Mouse (Mus musculus): ENCODE measurements at regions not wholly inside any gene's neighbourhood (a gene's known extent, or its start where the extent isn't known, plus 50 kb on each side); places are given as distances from the start of the nearest gene placed in this dataset.

DNA sequence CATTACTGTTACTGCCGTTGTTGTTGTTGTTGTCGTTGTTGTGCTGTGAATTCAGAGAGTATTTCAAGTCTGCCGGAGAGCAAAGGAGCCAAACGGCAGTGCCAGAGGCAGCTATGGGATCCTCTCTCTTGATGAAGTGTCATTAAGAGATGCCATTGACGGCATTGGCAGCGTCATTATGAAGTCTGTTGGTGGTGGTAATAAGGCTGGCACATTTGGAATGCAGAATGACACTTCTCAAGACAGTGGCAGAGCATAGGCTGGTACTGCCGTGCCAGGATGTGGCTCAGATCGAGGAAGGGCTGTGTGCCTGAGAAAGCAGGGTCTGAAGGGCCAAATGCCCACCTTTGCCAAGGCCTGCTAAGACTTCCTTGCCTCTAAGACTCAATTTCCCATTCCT is 494.3 kb downstream of the Vrk1 start:
- DNase-seq, result no peak

GRCm38 (mm10) chr12:106514057-106514456 is 504.0 kb downstream of the Vrk1 start:
- DNase-seq, result no peak

GRCm38 (mm10) chr12:106515257-106515788 is 505.3 kb downstream of the Vrk1 start:
- no peak for DNase-seq

DNA sequence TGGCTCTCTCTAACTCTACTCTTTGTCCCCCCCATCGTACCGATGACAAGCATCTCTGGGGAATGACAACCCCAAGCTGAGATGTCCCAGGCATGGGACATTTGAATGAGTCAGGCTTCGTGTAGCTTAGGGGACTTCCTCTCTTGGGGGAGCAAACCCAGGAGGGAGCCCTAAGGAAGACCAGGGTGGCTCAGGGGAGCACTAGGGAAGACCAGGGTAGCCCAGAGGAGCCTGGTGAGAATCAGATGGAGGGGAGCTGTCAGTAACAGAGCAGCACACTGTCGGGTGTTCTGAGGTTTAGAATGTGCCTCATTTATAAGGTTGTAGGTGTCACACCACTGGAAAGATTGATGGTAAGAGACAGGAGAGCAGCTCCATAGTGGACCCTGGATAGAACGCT is 509.1 kb downstream of the Vrk1 start:
- no peak for DNase-seq

DNA sequence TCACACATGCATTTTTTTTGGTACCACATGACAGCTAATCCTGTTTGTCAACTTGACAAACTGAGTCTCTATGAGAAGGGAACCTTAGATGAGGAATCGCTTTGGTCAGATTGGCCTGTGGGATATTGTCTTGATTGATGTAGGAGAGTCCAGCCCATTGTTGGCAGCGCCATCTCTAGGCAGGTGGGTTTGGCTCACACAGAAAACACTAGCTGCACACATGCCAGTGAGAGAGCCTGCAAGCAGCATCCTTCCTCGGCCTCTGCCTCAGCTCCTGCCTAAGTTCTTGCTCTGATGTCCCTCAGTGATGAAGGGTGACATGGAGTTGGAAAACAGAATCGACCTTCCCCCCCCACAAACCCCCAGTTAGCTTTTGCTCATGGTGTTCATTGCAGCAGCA is 514.4 kb downstream of the Vrk1 start:
- DNase-seq, result no peak

DNA sequence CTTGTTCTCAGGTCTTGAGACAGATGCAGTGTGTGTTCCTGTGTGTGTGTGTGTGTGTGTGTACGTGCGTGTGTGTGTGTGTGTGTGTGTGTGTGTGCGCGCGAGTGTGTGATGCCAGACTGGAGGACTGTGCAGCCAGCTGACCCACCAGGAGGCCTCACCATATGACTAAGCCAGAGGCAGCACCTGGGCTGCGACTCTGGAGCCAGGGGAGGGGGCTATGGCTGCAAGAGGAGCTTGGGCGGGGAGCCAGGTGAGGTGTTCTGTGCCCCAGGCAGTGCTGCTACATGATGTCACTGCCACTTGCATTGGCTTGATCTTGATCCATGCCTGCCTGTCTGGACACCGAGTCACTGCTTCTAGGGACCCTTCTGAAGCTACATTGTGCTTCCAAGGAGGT is 517.1 kb downstream of the Vrk1 start:
- DNase-seq, result no peak

DNA sequence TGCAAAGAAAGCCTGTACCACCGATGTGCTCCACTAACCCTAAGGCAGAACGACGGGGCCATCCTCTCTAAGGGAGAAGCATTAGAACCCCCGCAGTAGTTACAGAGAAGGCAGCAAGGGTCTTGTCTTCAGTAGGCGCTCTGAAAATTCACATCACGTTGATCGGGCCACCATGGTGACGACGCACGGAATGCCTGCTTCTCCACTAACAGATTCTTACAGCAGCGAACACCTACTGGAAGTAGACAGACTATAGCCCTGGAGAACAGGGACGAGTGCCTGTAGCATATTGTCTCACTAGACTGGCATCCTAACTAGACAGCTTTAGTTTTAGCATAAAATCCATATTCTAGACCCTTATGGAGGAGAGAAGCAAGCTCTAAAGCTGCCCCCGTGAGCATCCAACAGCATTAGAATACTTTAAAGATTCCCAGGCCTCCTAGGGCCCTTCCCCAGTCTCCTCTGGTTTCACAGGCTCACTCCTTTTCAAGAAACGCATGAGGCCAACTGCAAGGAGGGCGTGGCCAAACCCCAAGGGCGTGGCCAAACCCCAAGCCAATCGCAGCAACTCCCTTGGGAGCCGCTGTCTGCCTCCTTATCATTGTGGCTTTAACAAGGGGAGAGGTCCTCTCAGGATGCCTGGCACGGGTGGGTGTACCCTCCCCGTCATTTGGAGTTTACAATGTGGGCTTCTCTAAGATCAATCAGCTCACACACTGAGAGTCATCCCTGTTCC is 517.8 kb downstream of the Vrk1 start:
- no peak for DNase-seq

DNA sequence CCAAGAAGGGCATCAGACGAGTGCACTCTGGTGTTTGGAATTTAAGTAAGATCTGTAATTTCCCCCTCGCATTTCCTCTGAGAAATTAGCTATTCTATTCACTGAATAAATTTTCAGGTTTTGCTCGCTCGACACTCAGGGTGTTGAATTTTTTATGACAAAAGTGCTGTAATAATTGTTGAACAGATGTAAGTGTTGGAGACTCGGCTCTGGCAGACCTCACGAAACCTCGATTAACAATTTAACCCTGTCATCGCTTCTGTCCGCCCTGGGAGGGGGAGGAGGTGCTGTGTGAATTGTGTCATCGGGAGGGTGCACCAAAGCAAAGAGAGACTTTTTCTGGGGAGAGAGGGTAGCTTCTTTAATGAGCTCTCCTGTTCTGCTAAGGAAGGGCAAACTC is 518.5 kb downstream of the Vrk1 start:
- DNase-seq, result no peak

DNA sequence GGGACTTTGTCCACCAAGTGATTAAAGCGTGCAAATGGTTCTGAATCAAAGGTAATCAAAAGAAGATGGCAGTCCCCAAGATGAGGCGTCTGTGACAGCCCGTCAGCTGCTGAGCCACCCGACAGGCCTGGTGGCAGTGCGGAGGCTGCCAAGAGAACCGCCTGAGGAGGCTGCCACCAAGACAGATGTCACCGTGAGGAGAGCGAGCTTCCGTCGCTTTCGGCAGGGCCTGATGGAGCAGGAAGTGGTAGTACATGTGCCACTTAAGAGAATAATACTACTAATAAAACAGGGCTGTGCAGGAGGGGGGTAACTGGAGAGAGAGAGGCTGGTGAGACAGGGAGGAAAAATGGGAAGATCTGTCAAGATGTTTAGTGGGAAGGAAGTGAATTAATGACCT is 519.1 kb downstream of the Vrk1 start:
- DNase-seq, result no peak

GRCm38 (mm10) chr12:106535086-106535485 is 525.1 kb downstream of the Vrk1 start:
- no peak for DNase-seq

DNA sequence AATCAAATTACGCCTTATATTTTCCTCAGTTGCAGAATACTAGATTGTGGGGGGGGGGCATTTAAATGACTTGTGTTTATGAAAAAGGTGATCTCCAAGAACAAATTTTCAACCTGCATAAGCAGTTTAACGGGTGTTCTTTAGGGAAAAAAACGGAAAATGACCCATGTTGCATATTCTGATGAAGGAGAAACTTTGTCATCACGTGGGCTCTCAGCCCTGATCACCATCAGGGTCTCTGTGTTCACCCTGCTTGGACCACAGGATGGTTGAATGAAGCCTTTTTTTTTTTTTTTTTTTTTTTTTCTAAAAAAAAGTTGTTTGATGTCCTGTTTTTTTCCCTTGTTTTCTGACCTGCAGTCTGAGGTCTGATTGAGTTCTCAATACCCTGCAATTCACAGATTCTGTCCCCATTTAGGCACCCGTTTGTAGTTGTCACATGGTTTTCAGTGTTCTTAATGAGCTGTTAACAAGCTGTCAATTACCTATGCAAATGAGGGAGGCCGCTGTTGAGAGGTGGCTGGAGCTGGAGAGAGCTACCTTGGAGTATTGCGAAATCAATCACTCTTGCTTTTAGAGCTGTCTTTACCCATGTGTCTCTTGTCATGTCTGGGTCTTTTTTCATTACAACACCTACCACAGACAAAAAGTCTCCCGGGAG is 525.7 kb downstream of the Vrk1 start:
- no peak for DNase-seq

DNA sequence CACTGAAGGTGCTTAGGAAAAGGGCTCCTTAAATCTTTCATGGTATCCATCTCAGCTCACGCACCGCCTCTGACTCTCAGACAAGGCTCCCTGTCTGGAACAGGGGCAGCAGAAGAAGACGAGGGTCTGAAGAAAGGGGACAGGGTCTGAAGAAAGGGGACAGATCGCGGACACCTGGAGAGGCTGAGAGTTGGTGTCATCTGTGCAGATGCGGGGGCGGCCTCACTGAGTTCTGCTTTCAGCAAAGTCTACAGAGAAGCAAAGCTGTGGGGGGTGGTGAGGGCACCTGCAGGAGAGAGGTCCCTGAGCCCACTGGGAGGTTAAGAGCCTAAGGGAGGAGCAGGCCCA is 526.2 kb downstream of the Vrk1 start:
- DNase-seq, result no peak

DNA sequence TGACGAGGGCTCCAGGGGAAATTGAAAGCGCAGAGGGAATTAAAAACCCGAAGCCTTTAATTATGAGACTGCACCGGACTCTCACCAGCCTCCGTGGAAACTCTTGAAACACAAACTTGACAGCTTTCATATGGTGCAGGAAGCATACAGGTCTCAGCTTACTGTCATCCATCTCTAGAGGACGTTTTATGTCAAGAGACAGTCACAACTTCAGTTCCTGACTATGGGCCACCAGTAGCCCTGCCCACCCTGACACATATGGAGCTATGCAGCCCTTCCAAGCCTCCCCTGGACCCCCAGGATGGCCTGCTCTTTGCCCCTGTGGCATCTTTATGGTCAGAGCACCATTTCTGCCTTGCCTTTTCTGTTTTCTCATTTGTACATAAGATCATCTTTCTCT is 530.0 kb downstream of the Vrk1 start:
- no peak for DNase-seq

DNA sequence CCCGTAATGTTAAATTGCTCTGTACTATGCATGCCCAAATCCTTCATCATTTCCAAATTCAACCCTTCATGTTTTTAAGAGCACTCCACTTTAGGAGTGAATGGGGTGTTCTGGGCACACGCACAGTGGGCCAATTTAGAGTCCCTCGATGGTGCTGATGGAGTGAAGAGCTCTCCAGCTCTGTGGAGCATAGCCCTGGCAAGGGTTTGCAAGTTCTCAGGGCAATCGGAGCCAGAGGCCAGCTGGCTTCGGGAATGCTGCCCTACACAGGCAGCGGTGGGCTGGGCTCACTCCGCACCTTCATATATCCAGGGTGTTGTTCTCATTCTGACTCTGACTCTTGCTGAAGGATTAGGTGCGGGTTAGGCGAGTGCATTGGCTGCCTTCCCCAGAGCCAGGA is 549.5 kb downstream of the Vrk1 start:
- DNase-seq, result no peak

DNA sequence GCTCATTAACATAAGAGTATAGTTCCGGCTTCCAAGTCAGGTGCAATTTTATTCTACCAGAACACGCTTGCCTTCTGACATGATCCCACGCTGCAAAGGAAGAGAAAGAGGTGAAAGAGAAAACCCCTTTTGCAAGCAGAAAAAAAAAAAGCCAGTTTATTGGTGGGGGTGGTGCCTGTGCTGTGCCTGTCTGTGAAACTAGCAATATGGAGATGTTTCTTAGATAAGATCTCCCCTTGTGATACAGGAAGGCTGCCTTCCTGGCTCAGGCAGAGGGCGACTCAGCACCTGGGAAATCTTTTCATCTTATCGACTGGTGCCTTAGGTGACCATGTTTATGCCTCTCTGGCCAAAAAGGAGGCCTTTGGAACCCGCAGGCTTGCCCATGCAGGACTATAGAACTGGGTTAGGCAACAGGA is 555.2 kb downstream of the Vrk1 start:
- no peak for DNase-seq

GRCm38 (mm10) chr12:106566361-106566760 is 556.3 kb downstream of the Vrk1 start:
- DNase-seq, result no peak

DNA sequence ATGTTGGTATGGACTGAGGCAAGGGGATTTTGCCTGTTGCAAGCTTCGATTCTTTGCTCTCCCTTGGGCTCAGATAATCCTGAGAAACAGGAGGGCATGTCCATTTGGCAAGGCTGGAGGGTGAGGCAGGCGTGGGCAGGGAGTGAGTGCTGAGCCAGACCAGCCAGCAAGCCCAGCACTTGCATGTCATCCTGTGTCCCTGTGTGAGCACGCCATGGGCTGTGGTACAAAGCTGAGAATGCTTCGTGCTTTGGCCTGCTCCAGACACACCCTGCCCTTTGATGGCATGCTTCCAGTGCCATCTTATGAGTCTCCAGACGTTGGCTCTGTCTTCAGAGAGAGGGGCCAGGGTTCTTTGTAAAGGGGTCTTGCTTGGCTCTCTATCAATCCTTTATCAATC is 557.1 kb downstream of the Vrk1 start:
- no peak for DNase-seq

DNA sequence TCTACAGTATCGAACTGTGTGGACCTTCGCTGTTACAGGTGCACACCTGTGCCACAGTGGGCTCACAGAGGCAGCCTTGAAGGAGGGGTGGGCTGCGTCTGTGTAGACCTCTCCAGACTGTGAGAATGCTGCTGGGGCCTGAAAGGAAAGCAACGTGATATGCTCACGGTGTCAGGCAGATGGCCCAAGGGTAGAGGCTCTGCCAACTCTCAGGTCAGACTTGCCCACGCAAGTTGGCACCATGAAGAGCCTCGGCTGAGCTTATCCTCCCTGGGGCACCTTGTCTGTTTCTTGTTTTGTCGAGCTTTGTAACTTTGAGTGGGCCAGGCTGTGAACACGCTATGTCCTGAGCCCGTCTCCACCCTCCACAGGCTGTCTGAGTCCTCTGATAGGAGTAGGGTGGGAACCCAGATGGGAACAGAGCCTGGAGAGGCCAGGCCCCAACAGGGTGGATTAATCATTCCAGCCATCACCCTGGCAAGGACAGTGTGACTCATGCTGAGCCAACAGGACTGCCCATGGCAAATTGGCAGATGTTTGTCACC is 558.6 kb downstream of the Vrk1 start:
- DNase-seq, result no peak

- no peak for DNase-seq
Observed at GRCm38 (mm10) chr12:106572956-106573355, 562.9 kb downstream of the Vrk1 start.

DNA sequence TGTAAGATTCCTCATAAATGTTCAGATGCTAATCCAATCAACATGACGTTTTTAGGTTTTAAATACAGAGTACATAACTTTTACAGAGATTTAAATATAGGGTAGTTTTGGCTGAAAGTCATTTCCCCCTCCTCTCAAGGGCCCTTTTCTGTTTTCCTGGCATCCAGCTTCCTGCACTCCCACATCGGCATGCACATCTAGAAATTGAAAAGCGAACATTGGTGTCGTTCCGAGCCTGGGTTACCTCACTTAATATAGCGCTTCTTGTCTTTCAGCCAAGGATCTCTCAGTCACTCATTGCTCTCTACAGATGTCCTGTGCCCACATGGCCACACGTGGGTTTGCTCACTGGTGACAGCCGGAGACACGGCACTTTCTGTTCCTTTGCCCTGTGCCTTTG is 572.7 kb downstream of the Vrk1 start:
- DNase-seq, result no peak

GRCm38 (mm10) chr12:106585626-106586025 is 575.6 kb downstream of the Vrk1 start:
- DNase-seq, result no peak

GRCm38 (mm10) chr12:106592686-106593085 is 582.7 kb downstream of the Vrk1 start:
- DNase-seq, result no peak

- no peak for DNase-seq
Observed at GRCm38 (mm10) chr12:106597636-106598035, 587.6 kb downstream of the Vrk1 start.

GRCm38 (mm10) chr12:106607240-106607639 is 597.2 kb downstream of the Vrk1 start:
- DNase-seq, result no peak

All from cerebellum, adult 8-10 months (tissue).